Mouse (Mus musculus) megakaryocyte-erythroid progenitor cell, adult 5-6 weeks (primary cell): ENCODE data around the gene Exd2. TPM values are rescaled to one million over a fixed set of nuclear protein-coding genes. Genes with fewer than 3 reads are reported as not detected.
"Not testable (repeated sequence)": the region's sequence is repeated elsewhere in the genome, so short reads cannot be mapped to it uniquely, and the experiment has no call there.

Experiments
- ATAC-seq: replicated peaks from 2 replicates; pipeline ENCODE4 v1.8.0; 2016; ENCODE audit warnings: mild to moderate bottlenecking, inconsistent platforms; ENCODE audit not compliant: severe bottlenecking, poor library complexity, low FRiP score, low TSS enrichment
- total RNA-seq, 2 experiments: library from RNA; stranded (forward) in 1 of 2; stranded (reverse) in 1 of 2; fragments of 200-1000, 215-1000 nt in 1 of 2; fragments of >200 nt in 1 of 2; fragmentation: Nextera tagmentation in 1 of 2; gene quantifications; 2 replicates each; pipeline ENCODE4 v1.2.3; 2014 to 2017

The Exd2 gene
- total RNA-seq (2014; fragmentation: Nextera tagmentation): 22.3 and 33.2 TPM in 2 replicates
- 11.0 and 13.7 TPM in 2 replicates for total RNA-seq (2017)

DNA sequence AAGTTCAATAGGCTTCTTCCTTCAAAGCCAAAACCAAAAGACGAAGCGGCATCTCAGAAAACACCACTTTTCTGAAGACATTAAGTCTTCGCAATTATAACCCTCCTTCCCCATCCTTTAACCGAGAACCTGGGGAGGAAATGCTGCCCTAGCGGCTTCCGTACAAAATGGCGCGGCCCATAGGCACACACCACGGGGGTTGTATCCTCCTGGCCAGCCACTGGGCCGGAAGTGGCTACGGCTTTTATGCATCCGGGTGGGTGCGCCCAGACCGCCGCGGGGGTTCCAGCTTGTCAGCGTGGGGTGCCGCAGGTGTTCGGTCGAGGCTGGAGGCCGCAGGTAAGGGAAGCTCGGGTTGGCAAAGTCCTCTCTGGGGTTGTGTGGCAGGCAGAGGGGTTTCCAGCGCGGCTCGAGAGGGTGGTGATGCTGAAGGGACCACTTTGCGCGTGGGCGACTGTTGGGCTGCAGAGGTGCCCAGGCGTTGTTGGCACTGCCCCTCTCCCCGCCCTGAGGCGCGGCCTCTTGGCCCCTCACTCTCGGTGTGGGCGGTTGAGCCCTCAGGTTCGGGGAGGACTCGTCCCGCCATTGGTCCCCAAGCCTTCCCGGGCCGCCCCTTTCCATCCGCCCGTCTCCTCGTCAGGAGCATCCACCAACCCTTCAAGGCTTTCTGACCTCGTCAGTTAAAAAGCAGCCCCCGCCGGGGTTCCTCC, at the start of gene Exd2:
Gene Exd2 (plus strand): TSS at position 154 of the 710 bp plus-strand sequence.
- peak; percentile 97 for ATAC-seq

DNA sequence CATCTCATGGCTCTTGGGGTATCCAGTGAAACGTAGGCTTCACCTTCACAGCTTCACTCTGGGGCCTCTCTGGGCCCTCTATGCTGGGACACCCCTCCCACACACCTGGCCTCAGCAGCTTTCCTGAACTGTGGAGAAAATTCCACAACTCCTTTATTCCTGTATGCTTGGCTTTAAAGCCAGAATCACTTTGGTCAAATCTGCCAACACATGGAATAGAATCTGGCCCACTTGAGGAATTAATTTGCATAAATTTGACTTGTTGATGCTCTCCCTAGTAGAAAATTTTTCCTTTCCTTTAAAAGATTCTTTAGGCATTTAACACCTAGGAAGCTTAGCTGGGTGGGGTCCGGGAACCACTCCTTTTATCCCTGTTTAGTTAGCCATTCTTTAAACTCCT, 47.8 kb upstream of the Exd2 start:
- no peak for ATAC-seq

DNA sequence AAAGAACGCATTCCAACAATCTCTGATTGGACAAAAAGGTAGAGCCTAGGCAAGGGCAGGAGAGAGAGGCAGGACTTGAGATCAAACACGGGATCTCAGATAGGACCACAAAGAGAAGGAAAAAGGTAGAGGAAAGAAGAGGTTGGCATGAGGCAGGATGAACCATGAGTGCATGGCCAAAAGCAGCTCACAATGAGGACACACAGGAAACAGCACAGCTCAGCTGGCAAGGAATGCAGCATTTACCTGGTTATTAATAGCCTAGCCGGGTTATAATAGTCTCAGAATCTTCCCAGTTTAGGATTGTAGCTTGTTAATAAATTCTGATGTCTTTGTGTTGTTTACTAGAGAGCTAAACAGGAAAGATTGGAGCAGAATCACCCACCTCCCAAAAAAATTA, 35.2 kb upstream of the Exd2 start:
- ATAC-seq: no peak

DNA sequence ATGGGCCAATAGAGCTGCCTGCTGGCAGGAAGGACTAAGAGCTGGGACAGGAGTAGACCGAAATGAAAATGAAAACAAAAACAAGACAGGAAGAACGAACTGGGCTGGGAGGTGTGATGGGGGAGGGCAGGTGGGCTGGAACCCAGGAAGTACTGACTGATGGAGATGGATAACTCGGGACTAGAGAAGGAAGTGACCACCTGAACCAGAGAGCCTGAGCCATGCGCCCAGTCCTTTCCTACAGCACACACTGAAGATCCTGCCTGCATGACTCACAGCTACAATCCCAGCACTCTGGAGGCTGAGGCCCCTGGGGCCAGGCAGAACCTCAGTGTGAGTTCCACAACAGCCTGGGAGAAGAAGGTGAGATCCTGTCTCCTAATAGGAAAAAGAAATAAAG, 29.6 kb upstream of the Exd2 start:
- ATAC-seq: no peak

DNA sequence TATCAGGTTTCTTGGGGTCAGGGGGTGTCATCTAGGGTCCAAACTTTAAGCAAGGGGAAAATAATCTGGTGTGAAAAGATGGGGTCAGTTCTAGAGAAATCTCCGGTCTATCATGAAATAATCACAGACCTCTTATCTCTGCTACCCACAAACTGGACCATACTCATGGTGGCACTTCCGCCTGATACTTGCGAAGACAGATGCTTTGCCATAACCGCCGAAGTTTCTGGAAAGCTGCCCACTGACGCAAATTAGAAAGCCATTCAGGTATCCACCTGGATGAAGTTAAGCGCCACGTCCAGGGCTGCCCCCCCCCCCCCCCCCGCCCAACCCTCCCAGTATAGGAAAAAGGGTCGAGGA, 28.3 kb upstream of the Exd2 start:
- ATAC-seq: no peak

DNA sequence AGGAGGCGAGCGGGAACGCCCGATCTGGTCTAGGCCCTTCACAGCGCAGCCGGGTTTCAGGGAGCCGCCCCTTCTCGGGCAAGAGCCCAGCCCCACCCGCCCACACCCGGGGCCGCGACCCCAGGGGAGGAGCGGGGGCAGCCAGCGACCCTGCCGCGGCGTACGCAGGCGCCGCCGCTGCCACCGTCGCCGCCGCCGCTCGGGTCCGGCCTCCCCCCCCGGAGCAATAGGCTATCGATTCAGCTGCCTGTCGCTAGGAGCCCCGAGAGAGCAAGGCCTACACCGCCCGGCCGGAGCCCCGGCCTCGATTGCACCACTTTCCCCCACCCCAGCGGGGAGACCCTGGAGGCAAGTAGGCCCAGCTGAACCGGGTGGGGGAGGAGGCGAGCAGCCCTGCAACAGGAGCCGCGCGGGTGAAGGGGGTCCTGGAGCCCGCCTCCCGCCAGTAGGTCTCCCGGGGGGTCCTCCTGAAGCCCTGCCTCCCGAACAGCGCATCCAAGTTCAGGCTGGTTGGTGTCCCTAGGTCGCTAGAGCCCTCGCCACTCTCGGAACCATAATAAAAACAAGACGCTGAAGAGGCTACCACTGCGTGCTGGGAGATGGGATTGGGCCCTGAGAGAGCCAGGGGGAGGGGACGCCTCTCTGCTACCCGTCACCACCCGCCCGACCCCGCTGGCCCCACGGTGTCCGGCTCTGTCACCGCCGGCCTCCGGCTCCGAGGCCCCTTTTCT, 27.8 kb upstream of the Exd2 start:
- ATAC-seq: peak; percentile 71

DNA sequence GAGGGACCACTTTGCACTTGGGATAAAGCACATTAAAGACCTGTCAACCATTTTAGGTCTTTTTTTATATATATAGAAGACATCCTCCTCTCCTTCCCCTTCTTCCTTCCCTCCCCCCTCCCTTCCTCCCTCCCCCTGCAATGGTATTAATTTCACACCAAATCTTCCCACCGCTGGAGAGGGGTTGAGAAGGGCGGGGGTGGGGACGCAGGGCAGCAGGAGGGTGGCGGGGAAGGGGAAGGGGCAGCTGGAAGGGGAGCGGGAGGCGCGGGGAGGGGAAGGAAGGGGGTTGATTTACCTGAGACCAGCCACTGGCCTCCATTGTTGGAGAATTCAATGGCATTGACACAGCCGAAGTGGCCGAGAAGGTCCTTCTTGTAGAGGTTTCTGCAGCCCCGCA, 27.0 kb upstream of the Exd2 start:
- ATAC-seq: no peak

DNA sequence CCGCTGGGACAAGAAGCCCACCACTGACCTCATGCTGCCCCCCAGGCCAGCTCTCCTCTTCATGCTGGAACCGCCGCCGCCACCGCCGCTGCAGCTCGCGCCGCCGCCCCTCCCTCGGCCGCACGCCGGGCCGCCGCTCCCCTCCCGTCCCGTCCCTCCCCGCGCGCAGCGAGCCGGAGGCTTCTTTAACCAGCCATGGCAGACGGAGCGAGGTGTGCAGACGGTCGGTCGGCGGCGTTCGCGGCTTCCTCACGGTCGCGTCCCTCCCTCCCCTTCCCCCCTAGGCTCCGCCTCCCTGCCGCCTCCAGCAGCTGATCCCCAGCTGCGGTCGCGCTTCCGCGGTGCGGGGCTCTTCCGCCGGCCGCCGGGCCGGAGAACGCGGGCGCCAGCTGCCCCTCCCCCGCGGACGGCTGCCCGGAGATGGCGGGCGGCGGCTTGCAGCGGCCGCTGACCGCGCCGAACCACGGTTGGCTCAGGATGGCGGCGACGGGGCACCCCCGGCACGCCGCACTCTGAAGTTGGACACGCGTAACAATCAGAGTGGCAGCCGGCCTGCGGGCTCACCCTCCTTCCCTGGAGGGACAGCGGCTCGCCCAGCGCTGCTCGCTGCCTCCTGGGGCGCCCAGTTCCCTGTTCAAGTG, 26.4 kb upstream of the Exd2 start, which contains the start of gene Dcaf5:
Gene Dcaf5 (minus strand): TSS at position 266 of the 641 bp plus-strand sequence.
- peak; percentile 82 for ATAC-seq

DNA sequence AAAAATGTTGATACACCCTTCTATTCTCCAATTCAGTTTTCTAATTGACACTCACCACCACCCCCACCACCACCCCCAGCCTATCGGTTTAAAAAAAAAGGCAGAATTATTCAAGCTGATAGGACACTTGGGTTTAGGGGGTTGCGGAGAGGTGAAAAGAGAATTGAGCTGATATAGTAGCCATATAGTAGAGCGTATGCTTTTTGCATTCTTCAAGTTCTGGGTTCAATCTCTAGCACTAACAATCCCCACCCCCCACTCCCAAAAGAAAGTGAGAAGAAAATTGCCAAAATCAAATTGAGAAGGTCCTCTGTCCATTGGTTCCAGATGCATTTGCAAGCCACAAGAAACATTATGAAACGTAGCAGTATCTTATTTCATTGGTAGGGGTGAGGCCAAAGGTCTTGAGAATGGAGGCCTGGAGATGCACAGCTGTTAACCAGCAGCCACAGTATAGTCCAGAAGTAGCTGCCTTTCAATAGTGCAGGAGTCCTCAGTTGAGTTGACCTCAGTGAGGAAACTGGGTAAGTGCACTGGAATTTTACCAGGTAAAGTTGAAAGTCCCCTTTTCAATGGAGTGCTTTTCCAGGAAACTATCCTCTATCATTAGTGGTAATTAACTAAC, 25.7 kb upstream of the Exd2 start:
- no peak for ATAC-seq

DNA sequence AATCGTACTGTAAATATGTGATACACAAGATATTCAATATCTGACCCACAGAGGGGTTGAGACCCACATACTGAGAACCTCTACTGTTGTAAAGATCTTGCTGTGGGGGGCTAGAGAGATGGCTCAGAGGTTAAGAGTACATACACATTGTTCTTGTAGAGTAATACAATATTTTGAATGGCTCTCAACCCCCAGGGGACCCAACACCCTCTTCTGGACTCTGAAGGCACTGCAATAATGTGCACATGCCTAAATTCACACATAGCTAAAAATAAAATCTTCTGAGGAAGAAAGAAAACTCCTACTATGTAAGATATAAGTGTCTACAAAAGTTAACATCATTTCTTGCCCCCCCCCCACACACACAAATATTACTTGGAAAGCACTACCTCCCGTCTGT, 21.9 kb upstream of the Exd2 start:
- no peak for ATAC-seq

DNA sequence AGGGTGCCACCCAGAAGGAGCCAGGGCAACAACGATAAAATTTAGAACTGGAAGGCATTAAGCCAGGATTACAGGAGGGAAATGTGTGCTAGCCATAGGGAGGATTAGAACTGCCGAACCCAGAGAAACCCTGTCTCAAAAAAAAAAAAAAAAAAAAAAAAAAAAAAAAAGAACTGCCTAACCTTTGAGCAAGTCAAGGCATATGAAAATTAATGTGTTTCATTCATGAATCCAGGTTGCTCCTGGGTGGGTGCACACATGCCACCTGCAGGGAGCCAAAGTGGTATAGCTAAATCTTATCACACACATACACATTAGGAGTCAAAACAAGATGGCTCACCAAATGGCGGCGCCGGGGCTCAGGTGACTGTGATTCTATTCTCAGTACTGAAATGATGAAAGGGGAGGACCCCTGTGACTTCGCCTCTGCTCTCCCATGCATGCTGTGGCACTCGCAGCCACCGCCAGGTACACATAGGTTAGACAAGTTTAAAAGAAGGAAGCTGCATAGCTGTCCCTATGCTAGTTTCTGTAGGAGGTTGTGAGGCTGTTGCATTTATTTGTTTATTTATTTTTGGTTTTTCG, 18.3 kb upstream of the Exd2 start:
- ATAC-seq: no peak

DNA sequence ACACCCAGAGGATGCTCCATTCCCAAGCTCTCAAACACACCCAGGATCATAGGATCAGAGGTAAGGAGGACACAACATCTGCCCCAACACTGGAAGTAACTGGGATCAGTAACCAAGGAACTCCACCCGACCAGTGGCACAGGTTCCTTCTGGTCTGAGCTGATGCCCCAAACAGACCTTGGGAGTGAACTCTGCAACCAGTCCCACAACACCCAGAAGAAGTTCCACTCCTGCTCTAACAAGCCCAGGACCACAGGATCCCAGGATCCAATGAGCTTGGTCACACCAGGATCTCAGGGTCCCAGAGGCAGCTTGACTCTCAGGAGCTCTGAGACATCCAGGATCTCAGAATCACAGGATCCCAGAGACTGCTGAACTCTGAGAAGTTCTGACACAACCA, 9.4 kb upstream of the Exd2 start:
- no peak for ATAC-seq

DNA sequence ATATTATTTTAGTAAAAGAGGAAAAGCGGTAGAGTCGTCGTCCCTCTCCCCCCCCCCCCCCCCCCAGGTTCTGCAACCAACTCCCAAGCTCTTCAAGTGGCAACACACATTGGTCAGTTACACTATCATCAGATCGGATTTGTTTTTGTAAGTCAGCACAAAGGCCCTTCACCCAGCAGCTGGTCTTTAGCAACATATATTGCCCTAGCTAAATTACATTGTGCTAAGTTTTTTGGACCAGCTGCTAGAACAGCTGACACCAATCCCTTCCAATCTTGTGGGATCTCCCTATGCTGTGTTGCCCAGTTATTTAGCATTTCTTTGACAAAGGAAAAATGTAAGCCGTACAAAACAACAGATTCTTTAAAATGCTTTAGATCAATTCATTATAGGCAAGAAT, 4.9 kb upstream of the Exd2 start:
- ATAC-seq: no peak

DNA sequence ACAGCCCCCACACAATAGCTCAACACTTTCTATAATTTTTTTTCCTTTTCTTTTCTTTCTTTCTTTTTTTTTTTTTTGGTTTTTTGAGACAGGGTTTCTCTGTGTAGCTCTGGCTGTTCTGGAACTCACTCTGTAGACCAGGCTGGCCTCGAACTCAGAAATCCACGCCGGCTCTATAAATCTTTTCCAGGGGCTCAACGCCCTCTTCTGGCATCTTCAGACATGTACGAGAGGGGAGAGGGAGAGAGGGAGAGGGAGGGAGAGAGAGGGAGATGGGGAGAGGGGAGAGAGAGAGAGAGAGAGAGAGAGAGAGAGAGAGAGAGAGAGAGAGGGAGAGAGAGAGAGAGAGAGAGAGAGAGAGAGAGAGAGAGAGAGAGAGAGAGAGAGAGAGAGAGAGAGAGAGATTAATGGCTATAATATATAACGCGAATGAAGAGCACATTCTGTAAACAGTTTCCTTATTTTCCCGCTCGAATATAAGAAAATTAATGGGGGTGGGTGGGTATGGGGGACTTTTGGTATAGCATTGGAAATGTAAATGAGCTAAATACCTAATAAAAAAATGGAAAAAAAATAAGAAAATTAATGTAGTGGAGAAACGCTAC, 501 bp upstream of the Exd2 start:
- ATAC-seq: not testable (repeated sequence)

DNA sequence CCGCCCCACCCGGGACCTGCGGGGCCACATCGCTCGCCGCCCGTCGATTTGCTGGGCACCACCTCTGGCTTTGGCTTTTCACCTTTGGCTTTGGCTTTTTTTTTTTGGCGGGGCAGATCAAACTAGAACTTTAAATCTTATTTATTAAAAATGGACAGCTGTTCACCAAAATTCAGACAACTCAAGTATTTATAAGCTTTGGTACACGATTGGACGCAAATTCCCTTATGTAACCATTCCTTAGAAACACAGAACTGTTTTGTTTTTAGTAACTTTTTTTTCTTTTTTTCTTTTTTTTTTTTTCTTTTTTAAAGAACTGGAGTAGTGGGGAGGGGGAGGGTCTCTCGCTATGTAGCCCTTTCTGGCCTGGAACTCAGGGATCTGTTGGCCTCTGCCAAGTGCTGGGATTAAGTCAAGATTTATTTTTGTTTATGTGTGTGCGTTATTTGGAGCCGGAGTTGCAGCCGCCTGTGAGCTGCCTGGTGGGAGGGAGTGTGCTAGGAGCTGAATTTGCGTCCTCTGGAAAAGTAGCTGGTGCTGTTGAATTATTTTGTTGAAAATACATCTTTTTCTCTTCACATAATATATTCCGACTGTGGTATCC, 873 bp downstream of the Exd2 start:
- ATAC-seq: no peak

DNA sequence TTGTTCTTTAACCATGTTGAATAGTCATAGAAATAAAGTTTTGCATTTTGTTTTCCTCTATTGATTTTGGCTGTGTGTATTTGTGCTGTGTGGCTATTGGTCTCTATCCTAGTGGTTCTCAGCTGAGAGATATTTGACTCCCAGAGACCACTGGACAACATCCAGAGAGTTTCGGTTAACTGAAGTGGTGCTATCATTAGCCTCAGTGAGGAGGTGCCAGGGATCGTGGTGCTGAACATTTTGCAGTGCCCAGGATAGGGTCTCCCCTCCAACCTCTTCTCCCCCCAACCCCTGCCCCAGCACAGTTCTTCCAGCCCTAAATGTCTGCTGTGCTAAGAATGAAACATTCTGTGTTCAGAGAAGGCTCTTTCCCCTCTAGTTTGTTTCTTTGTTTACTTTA, 7.3 kb downstream of the Exd2 start:
- ATAC-seq: no peak

DNA sequence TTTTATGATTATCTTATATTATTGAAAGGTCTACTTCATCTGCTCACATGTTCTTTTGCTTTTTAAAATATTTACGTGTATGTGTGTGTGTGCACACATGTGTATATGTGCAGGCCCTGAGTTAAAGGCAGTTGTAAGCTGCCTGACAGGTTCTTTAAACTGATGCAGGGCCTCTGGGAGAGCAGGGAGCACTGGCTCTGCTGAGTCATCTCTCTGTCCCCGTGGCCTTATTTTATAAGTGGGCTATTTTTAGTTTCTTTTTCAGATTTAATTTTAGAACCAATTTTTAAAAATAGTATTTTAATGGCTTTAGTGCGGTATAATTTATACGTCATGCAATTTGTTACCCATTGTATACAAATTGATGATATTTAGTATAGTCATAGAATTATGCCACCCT, 9.0 kb downstream of the Exd2 start:
- no peak for ATAC-seq

DNA sequence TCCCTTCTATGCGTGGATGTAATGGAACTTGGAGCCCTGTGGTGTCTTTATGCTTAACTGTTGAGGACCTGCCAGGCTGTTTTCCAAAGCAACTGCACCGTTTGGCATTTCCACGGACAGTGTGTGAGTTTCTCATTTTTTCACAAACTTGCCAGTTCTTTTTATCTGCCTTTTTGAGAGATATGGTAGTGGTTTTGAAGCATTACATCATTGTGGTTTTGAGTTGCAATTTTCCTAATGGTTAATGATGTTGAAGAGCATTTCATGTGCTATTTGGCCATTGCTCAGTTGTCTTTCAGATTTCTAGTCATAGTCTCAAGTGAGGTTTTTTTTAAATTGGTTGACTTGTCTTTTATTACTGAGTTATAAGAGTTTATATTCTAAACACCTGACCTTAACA, 10.8 kb downstream of the Exd2 start:
- ATAC-seq: peak; percentile 55

DNA sequence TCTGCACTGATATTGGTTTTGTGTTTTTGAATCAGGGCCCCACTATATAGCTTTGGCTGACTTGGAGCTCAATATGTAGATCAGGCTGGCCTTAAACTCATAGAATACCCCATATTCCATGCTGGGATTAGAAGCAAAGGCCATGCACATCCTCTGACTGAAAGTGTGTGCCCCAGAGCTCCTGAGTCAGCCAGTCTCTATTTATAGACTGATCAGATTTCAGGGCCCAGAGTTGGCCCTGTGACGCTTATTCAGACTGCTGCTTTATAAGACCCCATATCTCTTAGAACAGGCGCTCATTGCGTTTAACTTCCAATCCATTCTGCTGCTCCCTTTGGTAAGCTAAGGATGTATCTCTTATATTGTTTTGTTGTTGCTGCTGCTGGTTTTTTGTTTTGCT, 17.1 kb downstream of the Exd2 start:
- no peak for ATAC-seq
